Mouse (Mus musculus): ENCODE measurements around the gene Pde1b.

DNA sequence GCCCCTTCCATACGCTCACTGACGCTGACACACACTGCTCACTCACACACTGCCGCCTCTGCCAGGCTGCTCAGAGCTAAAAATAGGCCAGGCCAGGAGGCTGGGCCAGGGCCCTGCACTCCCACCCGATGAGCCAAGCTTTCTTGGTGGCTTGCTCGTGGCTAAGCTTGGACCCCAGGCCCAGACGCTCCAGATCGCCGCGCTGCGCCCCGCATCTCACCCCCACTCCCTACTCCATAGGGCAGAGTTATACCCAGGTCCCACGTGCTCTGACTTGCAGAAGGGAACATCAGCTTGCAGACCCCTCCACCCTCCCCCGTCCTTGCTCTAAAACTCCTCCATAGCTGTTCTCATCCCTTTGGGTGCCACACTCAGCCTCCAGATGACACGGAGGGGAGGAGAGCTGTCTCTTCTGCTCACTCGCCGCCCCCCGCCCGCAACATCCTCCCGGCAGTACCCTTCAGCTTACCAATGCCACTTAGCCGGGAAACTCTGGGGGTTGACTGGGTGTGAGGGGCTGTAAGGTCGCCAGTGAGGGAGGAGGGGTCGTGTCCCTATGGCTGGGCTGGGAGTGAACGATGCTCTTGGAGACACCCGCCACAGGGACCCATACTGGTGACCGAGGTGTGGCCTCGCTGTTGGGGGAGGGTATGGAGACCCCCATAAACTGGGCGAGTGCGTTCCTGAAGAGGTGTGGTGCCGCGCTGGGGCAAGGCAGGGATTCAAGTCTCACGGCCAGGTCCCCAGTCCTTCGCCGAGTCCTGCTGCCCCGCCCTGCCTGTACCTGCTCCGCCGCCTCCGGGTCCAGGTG is 34.4 kb downstream of the Pde1b start:
- TF ChIP-seq CTCF (IDR thresholded peaks at IDR 0.05; ENCODE audit: low read depth), result no peak
- no peak for TF ChIP-seq EP300 (IDR thresholded peaks at IDR 0.05; ENCODE audit: low read depth)
